Mouse (Mus musculus): ENCODE measurements at regions not wholly inside any gene's neighbourhood (a gene's known extent, or its start where the extent isn't known, plus 50 kb on each side); places are given as distances from the start of the nearest gene placed in this dataset.

- no peak for TF ChIP-seq CTCF (IDR thresholded peaks at IDR 0.05; ENCODE audit: control insufficient read depth, insufficient read depth, insufficient read length)
- TF ChIP-seq MYOD1 (IDR thresholded peaks at IDR 0.05; ENCODE audit: control insufficient read depth, insufficient read length, low read depth), result no peak
- no peak for TF ChIP-seq MYOG (IDR thresholded peaks at IDR 0.05; ENCODE audit: control insufficient read depth, extremely low read depth, insufficient read length)
Observed at GRCm38 (mm10) chr4:47645093-47645492, 170.6 kb downstream of the Sec61b start.
